Mouse (Mus musculus): ENCODE measurements around the gene Lrrc20. TPM values are rescaled to one million over a fixed set of nuclear protein-coding genes. Genes with fewer than 3 reads are reported as not detected.

The Lrrc20 gene
- total RNA-seq, 1 experiment from 2014 or later = 11.7 TPM

DNA sequence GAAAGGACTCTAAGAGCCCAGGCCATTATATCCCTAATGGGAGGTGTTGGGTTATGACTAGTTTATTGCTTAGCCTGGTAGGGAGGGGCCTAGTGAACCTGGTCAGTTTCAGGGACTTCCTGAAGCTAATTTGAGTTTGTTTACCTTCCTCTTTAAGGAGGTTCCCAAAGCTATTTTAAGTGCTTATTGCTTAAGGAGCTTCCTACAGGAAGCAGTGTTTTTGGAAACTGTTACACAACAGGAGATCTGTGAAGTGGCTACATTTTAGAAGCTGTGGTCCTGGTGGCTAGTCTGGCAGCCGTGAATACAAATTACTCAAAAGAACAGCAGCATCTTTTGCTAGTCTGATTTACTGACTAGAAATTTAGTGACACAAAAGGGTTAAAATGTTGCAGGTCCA lies 1.3 kb upstream of the Lrrc20 start:
- DNase-seq = no peak

DNA sequence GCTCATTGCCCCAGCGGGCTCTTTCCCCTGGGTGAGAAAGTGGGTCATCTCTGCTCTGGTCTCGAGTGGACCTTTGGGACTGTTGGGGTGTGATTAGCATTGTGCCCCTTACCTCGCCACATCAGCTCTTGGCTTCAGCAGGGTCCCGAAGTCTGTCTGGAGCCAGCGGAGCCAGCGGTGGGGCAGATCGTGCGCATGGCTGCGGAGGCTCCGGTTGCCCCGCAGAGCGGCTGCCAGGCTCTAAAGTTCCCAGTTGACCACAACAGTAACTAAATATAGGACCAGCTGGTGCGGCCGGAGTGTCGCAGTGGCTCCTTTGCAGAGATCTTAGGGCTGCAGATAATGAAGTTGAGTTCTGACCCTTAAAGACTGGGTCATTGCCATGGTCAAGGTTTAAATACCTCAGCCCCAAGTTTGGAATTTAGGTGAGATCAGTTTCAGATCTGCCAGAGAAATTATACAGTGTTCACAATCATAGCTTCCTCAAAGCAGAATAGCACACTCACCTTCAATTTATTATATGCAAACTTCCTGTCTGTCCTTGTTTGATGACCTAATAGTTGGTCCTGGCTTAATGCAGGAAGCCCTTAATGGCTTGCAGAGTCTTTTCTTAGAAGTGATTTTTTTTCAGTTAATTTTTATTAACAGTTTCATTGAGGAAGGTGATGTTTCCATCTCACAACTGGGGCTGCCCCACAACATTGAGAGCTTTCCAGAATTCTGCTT lies 1.0 kb downstream of the Lrrc20 start:
- no peak for DNase-seq

DNA sequence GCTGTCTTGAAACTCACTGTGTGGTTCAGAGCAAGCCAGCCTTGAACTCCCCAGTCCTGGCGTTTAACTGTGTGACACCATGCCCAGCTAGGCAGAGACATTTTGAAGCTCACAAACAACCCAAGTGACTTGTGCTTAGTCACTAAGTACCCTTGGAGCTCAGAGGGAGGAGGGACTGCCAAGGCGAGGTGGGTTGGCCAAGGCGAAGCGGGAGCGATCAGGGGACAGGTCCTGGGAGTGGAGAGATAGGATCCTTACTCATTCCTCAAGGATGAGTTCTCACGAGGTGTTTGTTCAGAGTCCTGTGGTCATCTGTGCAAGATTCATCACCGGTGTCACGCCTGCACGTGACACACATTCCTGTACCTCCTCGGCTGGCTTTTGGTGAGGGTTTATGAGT lies 3.9 kb downstream of the Lrrc20 start:
- peak; percentile 81 for DNase-seq

DNA sequence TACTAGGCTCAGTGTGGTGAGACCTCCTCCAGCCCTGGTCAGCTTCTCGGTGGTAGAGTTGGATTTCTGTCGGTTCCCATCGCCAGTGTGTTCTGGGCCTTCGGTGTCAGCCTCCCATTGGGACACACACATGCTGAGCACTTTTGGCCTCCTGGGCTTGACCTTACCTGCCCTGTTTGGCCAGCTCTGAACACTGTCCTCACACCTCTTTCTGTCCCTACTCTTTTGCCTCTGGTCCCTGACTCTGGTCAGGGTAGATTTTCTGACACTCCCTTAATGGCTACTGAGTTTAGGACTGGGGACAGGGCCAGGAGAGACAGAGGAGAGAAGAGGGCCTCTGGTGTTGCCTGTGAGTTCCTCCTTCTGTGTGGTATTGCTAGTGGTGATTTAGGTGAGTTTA lies 4.3 kb downstream of the Lrrc20 start:
- no peak for DNase-seq

DNA sequence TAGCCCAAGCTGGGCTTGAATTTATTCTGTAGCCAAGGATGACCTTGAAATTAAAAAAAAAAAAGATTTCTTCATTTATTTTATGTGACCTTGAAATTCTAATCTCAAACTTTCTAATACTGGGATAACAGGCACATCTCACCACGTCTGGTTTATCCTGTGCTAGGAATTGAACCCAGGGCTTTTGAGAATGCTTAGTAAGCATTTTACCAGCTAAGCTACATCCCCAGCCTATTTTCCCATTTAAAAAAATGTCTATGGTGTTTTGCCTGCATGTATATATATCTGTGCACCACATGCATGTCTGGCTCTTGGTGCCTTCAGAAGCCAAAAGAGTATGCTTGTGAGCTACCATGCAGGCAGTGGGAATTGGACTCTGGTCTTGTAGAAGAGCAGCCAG lies 4.9 kb downstream of the Lrrc20 start:
- DNase-seq = no peak

DNA sequence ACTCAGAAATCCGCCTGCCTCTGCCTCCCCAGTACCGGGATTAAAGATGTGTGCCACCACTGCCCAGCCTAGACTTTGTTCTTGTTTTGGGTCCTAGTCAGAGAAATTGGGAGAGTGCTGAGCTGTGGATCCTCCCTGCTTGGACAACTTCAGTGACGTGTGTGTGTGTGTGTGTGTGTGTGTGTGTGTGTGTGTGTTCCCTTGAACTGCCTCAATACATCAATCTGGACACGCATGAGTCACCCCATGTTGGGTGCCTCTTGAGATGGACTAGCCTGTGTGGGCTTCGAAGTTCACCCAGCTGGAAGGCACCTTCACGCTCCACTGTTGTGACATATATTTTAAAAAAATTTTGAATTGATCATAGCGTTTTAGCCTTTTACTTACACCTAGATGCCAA lies 7.2 kb downstream of the Lrrc20 start:
- peak; percentile 74 for DNase-seq

DNA sequence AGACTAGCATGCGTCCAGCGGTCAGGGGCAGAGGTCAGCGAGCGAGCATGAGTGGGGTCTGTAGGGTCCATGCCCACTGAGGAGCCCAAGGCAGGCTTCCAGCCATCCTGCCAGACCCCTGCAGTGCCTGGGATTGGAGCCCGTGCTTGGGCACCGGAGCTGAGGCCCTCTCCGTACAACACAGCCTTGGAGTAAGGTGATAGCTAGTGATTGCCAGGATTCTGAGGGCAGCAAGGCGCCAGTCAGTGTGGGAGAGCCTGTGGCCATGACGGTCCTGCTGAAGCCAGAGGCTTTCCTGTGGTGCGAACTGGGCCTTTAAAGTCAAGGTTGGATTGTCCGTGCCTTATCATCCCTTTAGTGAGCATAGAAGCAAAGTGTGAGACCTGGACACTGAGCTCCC lies 9.2 kb downstream of the Lrrc20 start:
- peak; percentile 57 for DNase-seq

DNA sequence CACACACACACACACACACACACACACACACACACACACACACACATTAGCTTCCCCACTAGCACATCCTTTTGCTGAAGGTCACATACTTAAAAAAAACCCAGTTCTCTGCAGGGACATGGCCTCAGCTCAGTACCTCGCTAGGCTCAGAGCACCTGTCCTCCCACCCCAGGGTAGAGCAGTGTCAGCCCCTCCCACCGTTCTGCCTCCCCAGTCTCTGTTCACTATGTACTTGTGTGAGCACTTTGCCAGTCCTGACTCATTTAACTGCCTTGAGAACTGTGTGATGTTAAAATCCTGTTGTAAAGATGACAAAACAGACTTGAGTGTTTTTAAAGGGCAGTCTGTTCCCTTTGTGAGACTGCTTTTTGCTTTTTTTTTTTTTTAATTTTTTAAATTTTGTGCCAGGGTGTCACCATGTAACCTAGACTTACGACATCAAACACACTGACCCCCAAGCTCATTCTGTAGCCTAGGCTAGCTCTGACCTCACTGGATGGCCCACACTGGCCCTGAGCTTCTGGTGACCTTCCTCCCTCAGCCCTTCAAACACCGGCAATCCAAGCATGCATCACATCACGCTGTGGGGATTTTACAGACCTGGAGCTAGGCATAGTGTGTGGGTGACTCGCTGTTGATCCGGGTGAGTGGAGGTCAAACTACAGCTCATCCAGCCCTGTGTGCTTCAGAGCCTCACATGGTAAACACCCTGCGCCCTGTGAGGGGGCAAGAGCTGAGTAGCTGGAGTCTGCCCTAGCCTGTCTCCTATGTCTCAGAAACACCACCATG lies 11.1 kb downstream of the Lrrc20 start:
- DNase-seq = peak; percentile 75

DNA sequence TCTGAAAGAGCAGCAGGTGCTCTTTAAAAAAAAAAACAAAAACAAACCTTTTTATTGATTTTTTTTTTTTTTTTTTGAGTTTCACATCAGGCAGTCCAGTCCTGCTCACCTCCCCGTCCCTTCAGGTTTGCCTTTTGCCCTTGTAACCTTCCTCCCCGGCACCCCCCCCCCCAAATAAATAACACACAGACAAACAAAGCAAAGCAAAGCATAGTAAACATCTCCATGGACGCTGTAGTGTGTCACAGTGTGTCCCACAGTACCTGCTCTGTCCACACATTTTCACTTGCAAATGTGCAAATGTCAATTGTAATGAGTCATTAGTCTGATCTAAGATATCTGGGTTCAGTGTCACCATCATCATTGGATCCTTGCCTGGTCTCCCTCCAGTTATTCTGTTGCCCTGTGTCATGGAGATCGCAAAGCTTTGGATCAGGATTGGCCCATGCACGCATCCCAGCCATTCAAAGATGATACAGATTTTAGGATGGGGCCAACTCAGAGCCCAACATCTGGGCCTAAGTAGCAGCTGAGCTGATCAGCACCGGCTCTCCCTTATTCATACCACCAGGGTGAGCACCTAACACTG lies 13.0 kb downstream of the Lrrc20 start:
- DNase-seq = no peak

DNA sequence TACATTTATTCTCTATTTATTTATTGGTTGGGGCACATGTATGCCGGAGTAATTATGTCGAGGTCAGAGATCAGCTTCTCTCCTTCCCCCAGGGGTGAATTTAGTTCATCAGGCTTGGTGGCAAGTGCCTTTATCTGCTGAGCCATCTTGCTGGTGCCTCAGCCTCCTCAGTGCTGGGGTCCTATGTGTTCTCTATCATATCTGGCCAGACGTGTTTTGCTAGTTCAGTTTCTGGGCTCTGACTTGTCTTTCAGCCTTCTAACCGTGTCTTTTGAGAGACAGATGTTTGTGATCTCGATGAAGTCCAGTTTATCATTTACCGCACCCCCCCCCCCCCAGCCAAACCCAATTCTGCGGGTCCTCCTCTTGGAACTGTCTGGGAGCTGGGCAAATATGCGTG lies 16.0 kb downstream of the Lrrc20 start:
- no peak for DNase-seq

DNA sequence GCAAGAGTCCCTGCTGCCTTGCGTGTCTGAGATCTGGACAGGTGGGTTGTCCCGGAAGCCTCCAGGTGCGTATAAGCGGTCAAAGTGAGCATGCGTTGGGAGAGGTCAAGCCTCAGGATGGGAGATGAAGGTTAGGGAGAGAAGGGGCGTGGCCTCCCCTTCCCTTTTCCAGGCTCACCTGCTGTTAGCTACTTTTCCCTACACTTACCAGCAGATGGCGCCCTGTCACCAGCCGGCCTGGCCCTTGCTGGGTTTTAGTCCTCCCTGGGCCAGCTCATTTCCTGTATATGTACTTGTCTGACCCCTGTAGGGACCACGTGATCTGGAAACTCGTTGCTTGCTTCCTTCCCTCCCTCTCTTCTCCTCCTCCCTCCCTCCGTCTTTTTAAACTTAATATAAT lies 16.4 kb downstream of the Lrrc20 start:
- peak; percentile 92 for DNase-seq

DNA sequence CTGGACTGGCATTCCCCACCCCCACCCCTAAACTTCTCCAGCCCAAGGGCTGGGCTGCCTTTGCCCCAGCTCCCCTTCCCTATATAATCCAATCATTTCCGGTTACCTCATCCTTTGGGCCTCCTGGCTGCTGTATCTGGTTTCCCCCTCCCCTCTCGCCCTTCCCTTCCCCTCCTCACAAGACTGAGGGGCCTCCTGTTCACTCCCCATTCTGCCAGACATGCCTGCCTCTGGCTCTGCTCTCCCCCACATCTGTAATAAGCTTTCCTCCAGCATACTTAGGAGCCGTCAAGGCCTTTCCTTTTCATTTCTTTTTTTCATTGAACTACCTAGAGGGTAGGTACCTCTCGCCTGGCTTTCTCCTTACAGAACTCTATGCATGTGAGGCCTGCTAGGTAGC lies 19.9 kb downstream of the Lrrc20 start:
- DNase-seq = no peak

DNA sequence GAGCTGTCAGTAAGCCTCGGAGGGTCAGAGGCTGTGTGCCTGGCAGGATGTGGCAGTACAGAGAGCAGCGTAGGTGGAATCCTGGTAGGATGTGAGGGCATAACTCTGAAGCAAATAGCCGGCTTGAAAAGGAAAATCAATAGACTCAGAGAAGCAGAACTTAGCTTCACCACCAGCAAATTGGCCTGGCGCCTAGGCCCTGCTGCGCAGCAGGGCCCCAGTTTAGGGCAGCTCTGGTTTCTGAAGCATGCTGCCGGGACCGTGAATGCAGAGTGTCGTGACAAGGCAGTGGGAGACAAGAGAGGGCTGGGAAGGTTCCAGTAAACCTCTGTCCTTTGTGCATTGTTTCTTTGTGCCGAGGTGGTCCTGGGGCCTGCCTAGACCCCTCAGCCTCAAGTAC lies 20.6 kb downstream of the Lrrc20 start:
- no peak for DNase-seq

DNA sequence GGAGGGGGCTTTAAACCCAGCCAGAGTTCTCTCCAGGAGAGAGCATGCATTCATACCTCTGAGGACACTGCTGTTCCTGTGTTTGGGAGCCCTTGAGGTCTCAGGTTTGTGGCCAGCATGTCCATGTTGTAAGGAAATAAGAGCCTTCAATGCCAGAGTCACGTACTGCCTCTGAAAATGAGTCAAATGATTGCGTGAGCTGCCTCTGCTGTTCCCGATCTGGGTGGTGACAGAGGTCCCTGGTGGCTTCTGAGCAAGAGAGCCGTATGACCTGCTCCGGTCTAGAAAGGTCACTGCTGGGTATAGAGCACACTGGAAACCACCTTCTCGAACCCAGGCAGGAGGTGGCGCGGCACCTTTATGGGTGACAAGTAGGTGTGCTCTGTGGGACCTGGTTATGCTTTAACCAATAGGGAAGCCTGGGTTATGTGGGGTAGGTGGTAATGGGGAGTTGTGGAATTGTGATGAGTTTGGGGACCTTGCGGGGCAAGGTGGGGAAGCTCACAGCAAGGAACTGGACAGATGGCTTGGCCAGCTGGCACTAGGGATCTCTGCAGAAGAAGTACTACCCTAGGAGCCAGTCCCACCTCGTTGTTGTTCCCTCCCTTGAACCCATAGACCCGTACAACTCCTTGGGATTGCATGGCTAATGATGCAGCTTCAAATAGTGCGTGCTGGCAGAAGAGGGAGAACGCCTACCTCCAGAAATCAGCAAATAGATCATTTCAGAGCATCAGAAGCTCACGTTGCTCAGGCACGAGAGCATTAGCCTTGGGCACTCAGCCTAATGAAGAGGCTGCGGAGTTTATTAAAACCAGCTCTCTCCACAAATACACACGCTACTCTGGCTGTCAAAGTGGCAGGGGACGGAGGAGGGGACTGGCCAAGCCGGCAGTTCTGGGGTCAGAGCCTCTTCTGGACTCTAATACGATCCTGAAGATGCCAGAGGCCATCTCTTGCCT lies 24.2 kb downstream of the Lrrc20 start:
- DNase-seq = peak; percentile 63

DNA sequence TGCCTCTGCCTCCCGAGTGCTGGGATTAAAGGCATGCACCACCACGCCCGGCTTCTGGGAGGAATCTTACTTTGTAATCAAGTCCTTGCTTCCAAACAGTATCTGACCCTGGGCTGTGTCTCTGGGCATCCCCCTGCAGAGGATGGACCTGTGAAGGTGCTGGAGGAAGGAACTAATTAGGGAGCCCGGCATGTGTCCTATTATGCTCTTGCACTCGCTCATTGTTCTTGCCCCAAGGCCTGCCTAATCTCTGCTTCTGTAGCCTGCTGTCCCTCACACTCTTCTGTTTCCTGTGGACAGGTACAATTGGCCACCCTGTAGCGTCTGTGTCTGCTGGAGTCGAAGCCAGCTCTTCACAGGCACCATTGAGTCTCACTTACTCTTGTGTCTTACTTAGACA lies 25.2 kb downstream of the Lrrc20 start:
- peak; percentile 2 for DNase-seq

DNA sequence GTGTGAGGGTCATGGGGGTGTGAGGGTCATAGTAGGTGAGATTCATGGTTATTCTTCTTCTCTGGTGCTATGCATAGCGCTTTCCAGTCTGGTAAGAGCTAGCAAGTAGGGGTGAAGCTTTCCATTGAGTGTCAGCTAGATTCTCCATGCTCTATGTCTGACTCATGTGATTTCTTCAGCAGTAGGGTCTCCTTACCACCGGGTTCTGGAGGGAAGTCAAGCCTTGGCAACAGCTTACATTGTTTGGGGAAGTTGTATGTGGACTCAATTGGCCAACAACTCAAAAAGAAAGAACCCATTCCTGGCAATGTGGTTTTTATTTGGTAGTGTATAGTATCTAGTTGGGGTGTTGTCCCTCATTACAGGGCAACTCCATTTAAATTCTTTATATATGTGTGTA lies 28.5 kb downstream of the Lrrc20 start:
- no peak for DNase-seq

DNA sequence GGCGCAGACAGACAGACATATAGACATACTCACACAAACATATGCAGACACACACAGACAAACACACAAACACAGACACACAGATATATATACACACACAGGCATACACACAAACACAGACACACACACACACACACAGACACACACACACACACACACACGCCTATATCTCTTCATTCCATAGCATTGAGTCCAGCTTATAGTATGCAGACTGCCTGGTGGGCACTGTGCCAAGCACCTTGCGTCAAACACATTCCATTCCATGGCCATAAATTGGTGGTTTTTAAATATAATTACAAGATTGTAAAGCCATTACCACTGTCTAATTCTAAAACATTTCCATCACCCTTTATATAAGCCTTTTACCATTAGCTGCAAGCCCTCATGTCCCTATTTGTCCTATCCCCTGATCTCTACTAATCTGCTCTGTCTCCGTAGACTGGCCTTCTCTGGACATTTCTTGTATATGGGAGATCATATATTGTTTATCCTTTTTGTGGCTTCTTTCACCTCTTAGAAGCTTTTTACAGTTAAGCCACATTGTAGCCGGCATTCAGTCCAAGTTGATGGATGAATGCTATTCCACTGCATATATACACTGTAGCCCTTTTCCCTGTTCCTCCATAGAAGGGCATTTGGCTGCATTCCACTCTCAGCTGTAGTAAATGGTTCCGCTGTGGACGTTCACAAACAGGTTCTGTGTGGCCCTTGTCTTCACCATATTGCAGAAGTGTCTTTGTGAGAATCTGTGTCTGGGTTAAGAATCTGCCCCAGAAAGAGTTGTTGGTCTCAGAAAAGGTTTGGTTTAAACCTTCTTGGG lies 31.0 kb downstream of the Lrrc20 start:
- DNase-seq = peak; percentile 2

DNA sequence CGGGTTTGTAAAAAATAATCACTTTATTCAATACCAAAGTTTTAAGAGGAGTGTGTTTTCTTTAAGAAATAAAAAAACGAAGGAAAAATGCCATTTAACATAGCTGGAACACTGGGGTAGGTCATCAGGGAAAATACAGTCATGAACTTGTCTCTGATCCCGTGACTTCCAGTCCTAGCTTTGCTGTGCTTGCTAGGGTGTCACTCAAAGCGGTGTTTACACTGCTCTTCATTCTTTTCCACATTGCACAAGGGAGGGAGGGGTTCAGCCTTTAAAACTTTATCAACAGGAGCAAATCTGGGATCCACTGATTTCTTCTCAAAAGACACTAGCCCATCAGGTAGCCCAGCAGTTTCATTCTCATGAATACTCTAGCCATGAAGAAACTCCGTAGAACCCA lies 34.3 kb downstream of the Lrrc20 start:
- DNase-seq = peak; percentile 3

DNA sequence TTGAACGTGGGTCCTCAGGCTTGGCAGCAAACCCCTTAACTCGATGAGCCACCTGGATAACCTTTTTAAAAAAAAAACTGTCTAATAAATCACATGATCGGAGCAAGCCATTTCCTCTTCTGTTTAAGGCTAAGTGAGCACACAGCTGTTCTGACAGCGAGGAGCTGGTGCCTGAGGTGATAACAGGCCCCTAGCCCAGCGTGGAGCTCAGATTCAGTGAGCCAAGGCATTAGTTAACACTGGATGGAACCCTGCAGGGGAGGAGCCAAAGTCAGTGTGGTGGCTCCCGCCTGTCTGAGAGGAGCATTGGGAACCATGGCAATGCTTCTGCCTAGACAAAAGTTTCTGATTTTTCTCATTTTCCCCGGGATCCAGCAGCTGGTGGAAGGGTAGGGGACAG lies 35.2 kb downstream of the Lrrc20 start:
- DNase-seq = peak; percentile 2

DNA sequence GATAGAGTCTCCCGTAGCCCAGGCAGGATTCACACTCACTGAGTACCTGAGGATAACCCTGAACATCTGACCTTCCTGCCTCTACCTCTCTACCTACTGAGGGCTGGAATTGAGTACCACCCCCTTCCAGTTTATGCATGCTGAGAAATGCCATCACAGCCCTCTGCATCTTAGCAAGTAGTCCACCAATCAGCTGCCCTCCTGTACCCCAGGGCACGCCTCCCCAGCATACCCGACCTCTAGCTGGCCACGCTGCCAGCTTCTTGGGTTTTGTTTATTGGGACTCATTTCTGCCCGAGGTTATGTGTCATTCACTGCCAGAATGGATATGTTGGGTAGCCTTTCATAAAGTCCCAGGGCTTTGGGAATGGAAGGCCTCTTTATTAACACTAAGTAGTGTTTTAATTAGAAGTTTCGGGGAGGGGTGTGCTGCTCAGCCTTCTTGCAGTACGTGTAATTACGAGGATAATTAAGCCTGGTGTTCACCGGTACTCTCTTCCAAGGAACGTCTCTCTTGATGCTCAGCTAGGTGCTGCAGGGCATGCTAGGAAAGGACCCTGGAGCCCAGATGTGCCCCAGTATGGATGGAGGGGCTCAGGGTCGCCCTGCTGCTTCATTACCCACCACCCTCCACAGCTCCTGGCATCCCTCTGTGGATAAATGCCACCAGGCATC lies 36.8 kb downstream of the Lrrc20 start:
- DNase-seq = peak; percentile 0

DNA sequence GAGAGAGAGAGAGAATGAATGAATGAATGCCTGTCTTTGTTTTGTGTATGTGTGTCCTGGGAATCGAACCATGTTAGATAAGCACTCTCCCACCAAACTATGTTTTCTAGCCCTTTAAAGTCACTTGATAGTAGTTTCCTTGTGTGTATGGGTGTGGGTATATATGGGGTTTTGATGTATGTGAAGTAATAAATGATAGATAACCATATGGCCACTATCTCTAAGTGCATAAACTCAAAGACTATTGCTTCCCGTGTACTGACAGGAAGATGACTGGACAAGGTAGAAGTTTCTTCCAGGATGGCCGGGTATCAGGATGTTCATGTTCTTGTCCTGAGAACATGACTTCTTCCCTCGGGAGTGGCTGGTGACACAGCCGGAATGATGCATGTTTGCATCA lies 41.3 kb downstream of the Lrrc20 start:
- DNase-seq = no peak

Measured in adrenal gland, postnatal 14 days (tissue).